Mouse (Mus musculus): ENCODE results near the gene Ccnc. TPM values are rescaled to one million over a fixed set of nuclear protein-coding genes. Genes with fewer than 3 reads are reported as not detected.

Ccnc gene
- polyA plus RNA-seq, 1 experiment = not detected

DNA sequence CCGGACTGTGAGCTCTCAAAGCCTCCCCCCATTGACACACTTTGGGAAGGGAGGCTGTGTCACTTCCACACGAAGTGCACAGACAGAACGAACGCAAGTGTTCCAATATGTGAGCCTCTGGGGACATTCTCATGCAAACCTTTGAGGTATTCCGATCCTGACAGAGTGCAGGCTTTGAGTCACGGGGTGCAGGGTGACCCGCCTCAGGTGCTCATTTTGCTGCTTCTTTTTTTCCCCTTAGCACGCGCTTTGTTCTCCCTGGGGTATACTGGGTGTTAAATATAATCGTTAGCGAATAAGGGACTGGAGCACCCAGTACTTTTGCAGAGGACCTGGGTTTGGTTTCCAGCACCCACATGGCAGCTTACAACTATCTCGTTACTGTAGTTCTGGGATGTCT lies 58.8 kb downstream of the Ccnc start:
- Histone ChIP-seq H3K27ac (ENCODE audit: insufficient read depth, low read depth, low read length) (no peak overlapping the region), H3K4me1 (ENCODE audit: control insufficient read depth, insufficient read depth, low read length) (no peaks in the 10 kb centered on the region), H3K4me3 (ENCODE audit: insufficient read depth, low read depth, low read length) (no peak overlapping the region)
- 96% methylated on average over 12 of the region's 12 CpGs for WGBS
- TF ChIP-seq CTCF (IDR thresholded peaks at IDR 0.05; ENCODE audit: insufficient read depth, low read depth, low read length) = no peak
- no peak for TF ChIP-seq POLR2A (IDR thresholded peaks at IDR 0.05; ENCODE audit: insufficient read depth, low read depth, low read length)

DNA sequence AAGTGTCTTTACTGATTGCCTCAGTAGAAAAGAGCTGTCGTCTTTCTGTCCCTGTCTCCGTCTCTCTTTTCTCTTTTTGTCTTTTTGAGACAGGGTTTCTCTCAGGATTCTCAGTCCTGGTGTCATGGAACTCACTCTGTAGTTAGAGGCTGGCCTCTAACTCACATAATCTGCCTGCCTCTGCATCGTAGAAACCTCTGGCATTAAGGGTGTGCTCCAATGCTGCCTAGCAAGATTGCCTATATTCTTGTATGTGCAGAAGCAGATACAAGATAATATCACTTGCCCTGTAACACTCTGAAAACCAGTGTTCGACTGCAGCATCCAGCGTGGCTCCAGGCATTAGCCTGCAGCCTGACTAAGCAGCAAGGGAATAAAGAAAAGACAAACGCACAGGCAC lies 61.4 kb downstream of the Ccnc start:
- Histone ChIP-seq H3K27ac (ENCODE audit: insufficient read depth, low read depth, low read length) (no peak overlapping the region), H3K4me1 (ENCODE audit: control insufficient read depth, insufficient read depth, low read length) (no peaks in the 10 kb centered on the region), H3K4me3 (ENCODE audit: insufficient read depth, low read depth, low read length) (no peak overlapping the region)
- WGBS = 81% methylated on average over 6 of the region's 6 CpGs
- TF ChIP-seq POLR2A (IDR thresholded peaks at IDR 0.05; ENCODE audit: insufficient read depth, low read depth, low read length) (no peak), CTCF (IDR thresholded peaks at IDR 0.05; ENCODE audit: insufficient read depth, low read depth, low read length) (no peak)

DNA sequence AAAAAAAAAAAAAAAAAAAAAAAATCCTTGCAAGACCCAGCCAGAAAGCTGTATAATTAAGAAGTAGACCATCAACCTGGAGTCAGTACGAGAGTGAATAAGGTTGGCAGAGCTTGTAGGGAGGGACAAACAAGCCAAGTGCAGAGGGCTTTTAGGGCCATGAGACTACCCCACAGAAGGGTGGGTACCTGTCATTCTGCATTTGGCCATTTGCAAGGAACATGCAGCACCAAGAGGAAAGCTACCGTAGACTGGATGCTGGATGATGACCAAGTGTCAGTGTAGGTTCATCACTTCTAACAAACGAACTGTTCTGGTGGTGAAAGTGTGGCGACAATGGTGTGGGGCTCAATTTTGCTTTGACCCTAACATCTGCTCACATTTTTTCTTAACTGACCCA lies 62.3 kb downstream of the Ccnc start:
- H3K4me3 ChIP-seq (ENCODE audit: insufficient read depth, low read depth, low read length) = no peak overlapping the region
- no peak overlapping the region for H3K27ac ChIP-seq (ENCODE audit: insufficient read depth, low read depth, low read length)
- WGBS = 84% methylated on average over 4 of the region's 4 CpGs
- TF ChIP-seq POLR2A (IDR thresholded peaks at IDR 0.05; ENCODE audit: insufficient read depth, low read depth, low read length) = no peak
- TF ChIP-seq CTCF (IDR thresholded peaks at IDR 0.05; ENCODE audit: insufficient read depth, low read depth, low read length) = no peak
- H3K4me1 ChIP-seq (ENCODE audit: control insufficient read depth, insufficient read depth, low read length) = no peaks in the 10 kb centered on the region

DNA sequence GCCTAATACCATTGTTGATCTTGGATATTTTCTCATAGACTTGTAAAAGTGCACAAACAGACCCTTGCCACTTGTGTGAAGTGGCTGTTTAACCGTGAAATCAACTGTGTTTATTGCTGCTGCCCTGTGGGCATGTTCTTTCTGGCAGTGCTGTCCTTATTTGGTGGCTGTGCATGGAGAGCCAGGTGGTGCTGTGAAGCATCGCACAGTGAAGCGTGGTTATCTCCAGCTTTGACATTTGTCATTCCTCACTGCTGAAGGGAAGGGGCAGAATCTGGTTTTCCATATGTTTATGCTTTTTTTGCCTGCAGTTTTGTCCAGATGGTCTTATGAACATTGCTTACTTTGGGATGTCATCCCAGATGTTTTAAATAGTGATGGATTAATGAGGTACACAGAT lies 66.1 kb downstream of the Ccnc start:
- Histone ChIP-seq H3K4me3 (ENCODE audit: insufficient read depth, low read depth, low read length) (no peak overlapping the region), H3K4me1 (ENCODE audit: control insufficient read depth, insufficient read depth, low read length) (no peaks in the 10 kb centered on the region), H3K27ac (ENCODE audit: insufficient read depth, low read depth, low read length) (no peak overlapping the region)
- WGBS = 78% methylated on average over 3 of the region's 3 CpGs
- TF ChIP-seq POLR2A (IDR thresholded peaks at IDR 0.05; ENCODE audit: insufficient read depth, low read depth, low read length) = no peak
- no peak for TF ChIP-seq CTCF (IDR thresholded peaks at IDR 0.05; ENCODE audit: insufficient read depth, low read depth, low read length)

DNA sequence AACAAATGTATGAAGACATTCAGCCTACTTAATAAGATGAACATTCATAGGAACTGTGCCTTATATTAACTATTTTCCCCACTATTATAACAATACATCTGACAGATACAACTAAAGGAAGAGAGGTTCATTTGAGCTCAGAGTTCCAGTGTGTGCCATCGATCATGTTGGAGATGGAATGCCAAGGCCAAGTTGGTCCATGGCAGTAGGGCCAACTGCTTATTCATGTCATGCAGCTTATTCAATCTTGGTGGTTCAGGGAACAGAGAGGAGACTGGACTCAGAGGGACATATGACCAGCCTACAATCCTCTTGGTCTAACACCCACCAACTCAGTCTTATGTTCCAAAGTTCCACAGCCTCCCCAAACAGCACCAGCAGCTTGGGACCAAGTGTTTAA lies 73.5 kb downstream of the Ccnc start:
- WGBS = 94% methylated on average over 1 of the region's 1 CpGs
- H3K27ac ChIP-seq (ENCODE audit: insufficient read depth, low read depth, low read length) = no peak overlapping the region
- no peak for TF ChIP-seq POLR2A (IDR thresholded peaks at IDR 0.05; ENCODE audit: insufficient read depth, low read depth, low read length)
- TF ChIP-seq CTCF (IDR thresholded peaks at IDR 0.05; ENCODE audit: insufficient read depth, low read depth, low read length) = no peak
- H3K4me1 ChIP-seq (ENCODE audit: control insufficient read depth, insufficient read depth, low read length) = no peaks in the 10 kb centered on the region
- no peak overlapping the region for H3K4me3 ChIP-seq (ENCODE audit: insufficient read depth, low read depth, low read length)

DNA sequence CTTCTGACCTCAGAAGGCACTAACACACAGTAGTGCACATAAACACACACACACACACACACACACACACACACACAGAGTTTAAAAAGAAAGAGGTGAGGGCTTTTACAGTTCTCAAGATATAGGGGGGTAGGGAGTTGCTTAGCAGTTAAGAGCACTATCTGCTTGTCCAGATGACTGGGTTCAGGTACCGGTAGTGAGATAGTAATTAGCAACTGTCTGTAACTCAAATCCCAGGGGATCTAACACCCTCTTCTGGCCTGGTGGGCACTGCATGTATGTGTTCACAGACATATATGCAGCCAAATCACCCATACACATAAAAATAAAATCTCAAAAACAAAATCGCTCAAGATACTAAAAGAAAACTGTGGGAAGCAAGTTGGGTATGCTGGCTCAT lies 74.1 kb downstream of the Ccnc start:
- TF ChIP-seq POLR2A (IDR thresholded peaks at IDR 0.05; ENCODE audit: insufficient read depth, low read depth, low read length) = no peak
- TF ChIP-seq CTCF (IDR thresholded peaks at IDR 0.05; ENCODE audit: insufficient read depth, low read depth, low read length) = no peak
- Histone ChIP-seq H3K27ac (ENCODE audit: insufficient read depth, low read depth, low read length) (no peak overlapping the region), H3K4me3 (ENCODE audit: insufficient read depth, low read depth, low read length) (no peak overlapping the region), H3K4me1 (ENCODE audit: control insufficient read depth, insufficient read depth, low read length) (no peaks in the 10 kb centered on the region)
- 94% methylated on average over 2 of the region's 2 CpGs for WGBS

DNA sequence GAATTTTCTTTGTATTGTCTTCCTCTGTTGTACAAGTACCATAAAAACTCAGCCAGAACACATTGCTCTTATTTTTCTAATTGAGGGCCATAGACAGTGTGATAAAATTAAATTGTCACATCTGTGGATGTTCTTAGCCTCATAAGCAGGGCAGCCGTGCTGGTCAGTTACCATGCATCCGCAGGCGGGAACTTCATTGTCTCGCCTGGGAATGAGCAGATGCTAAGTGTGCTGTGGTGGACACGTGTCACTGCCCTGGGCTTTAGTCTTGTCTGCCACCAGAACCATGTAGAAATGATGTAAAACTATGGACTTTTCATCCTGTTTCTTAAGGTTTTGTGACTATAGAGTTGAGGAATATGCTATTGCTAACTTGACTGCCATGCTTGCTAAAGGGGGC lies 79.7 kb downstream of the Ccnc start:
- WGBS = 82% methylated on average over 5 of the region's 5 CpGs
- Histone ChIP-seq H3K4me1 (ENCODE audit: control insufficient read depth, insufficient read depth, low read length) (no peaks in the 10 kb centered on the region), H3K27ac (ENCODE audit: insufficient read depth, low read depth, low read length) (no peak overlapping the region), H3K4me3 (ENCODE audit: insufficient read depth, low read depth, low read length) (no peak overlapping the region)
- TF ChIP-seq POLR2A (IDR thresholded peaks at IDR 0.05; ENCODE audit: insufficient read depth, low read depth, low read length) (no peak), CTCF (IDR thresholded peaks at IDR 0.05; ENCODE audit: insufficient read depth, low read depth, low read length) (no peak)

Other genes with a start within 250 kb of the Ccnc start
- gene Prdm13, start 41.7 kb upstream of the Ccnc start, polyA plus RNA-seq (2012; ENCODE audit: insufficient read depth, insufficient read length, low replicate concordance, missing spikeins) = not detected in 2 replicates
- gene Usp45, start 39.5 kb downstream of the Ccnc start, polyA plus RNA-seq (2012; ENCODE audit: insufficient read depth, insufficient read length, low replicate concordance, missing spikeins) = not detected in 2 replicates
- not detected in 2 replicates for gene Tstd3, start 39.5 kb downstream of the Ccnc start, polyA plus RNA-seq (2012; ENCODE audit: insufficient read depth, insufficient read length, low replicate concordance, missing spikeins)
- 158 and 248 TPM in 2 replicates for gene Pnisr, start 119.9 kb downstream of the Ccnc start, polyA plus RNA-seq (2012; ENCODE audit: insufficient read depth, insufficient read length, low replicate concordance, missing spikeins)
- not detected in 2 replicates for gene Coq3, start 152.0 kb downstream of the Ccnc start, polyA plus RNA-seq (2012; ENCODE audit: insufficient read depth, insufficient read length, low replicate concordance, missing spikeins)
- not detected in 2 replicates for gene Faxc, start 203.6 kb downstream of the Ccnc start, polyA plus RNA-seq (2012; ENCODE audit: insufficient read depth, insufficient read length, low replicate concordance, missing spikeins)